ENCODE assay signal across 11 mouse cellular contexts in genomic region chr4:153358243-153358550, GRCm38 (mm10).
DNase-seq lines count a peak whose midpoint lies in the region; ATAC-seq lines count a peak whose summit lies in the region.
"Had no signal": no experiment of that assay in that cellular context is flagged by ENCODE, and none has a peak within 500 bp of the region (broad histone marks: within the 10 kb centered on the region; RNA-seq: fewer than 3 reads in every experiment).

No protein-coding gene starts in this region.

- no peak overlapping the region for H3K27ac ChIP-seq in forebrain, embryonic 13.5 days
- H3K27ac ChIP-seq in forebrain, embryonic 12.5 days, result no peak overlapping the region
- peak overlapping the region; percentile 60 for H3K27ac ChIP-seq in hindbrain, embryonic 14.5 days
- H3K27ac ChIP-seq in hindbrain, embryonic 11.5 days (ENCODE audit: low read depth, low read length), result no peak overlapping the region
- H3K27ac ChIP-seq in neural tube, embryonic 14.5 days (ENCODE audit: low read depth, low read length), result peak overlapping the region; percentile 40; the same call in 1 of the 2 replicates
- no peak overlapping the region for H3K27ac ChIP-seq in intestine, embryonic 16.5 days (ENCODE audit: low read length)
- H3K27ac ChIP-seq: lung, embryonic 15.5 days had no signal

- ATAC-seq in forebrain, embryonic 13.5 days, result peak; percentile 68
- ATAC-seq in forebrain, embryonic 12.5 days (ENCODE audit: low FRiP score), result no peak
- no peak; the same call in 1 of the 2 replicates for ATAC-seq in hindbrain, embryonic 14.5 days (ENCODE audit: low FRiP score)
- ATAC-seq in hindbrain, embryonic 11.5 days (ENCODE audit: low FRiP score), result no peak
- ATAC-seq in neural tube, embryonic 14.5 days (ENCODE audit: low read depth), result peak; percentile 75; the same call in 1 of the 2 replicates
- ATAC-seq in intestine, embryonic 16.5 days, result no peak

- no peaks in the 10 kb centered on the region for H3K9me3 ChIP-seq in forebrain, embryonic 13.5 days (replicated peaks)
- no peaks in the 10 kb centered on the region for H3K9me3 ChIP-seq in forebrain, embryonic 12.5 days
- H3K9me3 ChIP-seq in hindbrain, embryonic 14.5 days (ENCODE audit: control insufficient read depth, low read length), result no peaks in the 10 kb centered on the region
- H3K9me3 ChIP-seq in hindbrain, embryonic 11.5 days (ENCODE audit: control insufficient read depth, low read length), result no peaks in the 10 kb centered on the region
- no peaks in the 10 kb centered on the region for H3K9me3 ChIP-seq in neural tube, embryonic 14.5 days (ENCODE audit: control insufficient read depth, low read length)
- H3K9me3 ChIP-seq in intestine, embryonic 16.5 days (ENCODE audit: control insufficient read depth, low read length), result no peaks in the 10 kb centered on the region
- H3K9me3 ChIP-seq: lung, embryonic 15.5 days had no signal

- no peak overlapping the region for H3K9ac ChIP-seq in forebrain, embryonic 13.5 days
- no peak overlapping the region for H3K9ac ChIP-seq in forebrain, embryonic 12.5 days
- H3K9ac ChIP-seq in hindbrain, embryonic 14.5 days, result no peak overlapping the region
- H3K9ac ChIP-seq in hindbrain, embryonic 11.5 days (ENCODE audit: low read depth, low read length), result no peak overlapping the region
- H3K9ac ChIP-seq in neural tube, embryonic 14.5 days (replicated peaks; ENCODE audit: low read depth, low read length), result no peak overlapping the region
- H3K9ac ChIP-seq in intestine, embryonic 16.5 days (ENCODE audit: low read depth, low read length), result no peak overlapping the region
- H3K9ac ChIP-seq: lung, embryonic 15.5 days had no signal

- WGBS in forebrain, embryonic 13.5 days, result 45% methylated on average over 7 of the region's 7 CpGs
- 48% methylated on average over 7 of the region's 7 CpGs for WGBS in forebrain, embryonic 12.5 days
- WGBS in hindbrain, embryonic 14.5 days, result 44% methylated on average over 7 of the region's 7 CpGs
- WGBS in hindbrain, embryonic 11.5 days, result 56% methylated on average over 7 of the region's 7 CpGs
- 39% methylated on average over 7 of the region's 7 CpGs for WGBS in neural tube, embryonic 14.5 days
- WGBS in intestine, embryonic 16.5 days, result 54% methylated on average over 7 of the region's 7 CpGs

- no peak overlapping the region for H3K4me3 ChIP-seq in forebrain, embryonic 13.5 days
- H3K4me3 ChIP-seq in forebrain, embryonic 12.5 days (replicated peaks), result no peak overlapping the region
- H3K4me3 ChIP-seq in hindbrain, embryonic 14.5 days (replicated peaks; ENCODE audit: low read length), result no peak overlapping the region
- H3K4me3 ChIP-seq in hindbrain, embryonic 11.5 days (ENCODE audit: low read depth, low read length), result no peak overlapping the region
- H3K4me3 ChIP-seq in neural tube, embryonic 14.5 days (ENCODE audit: low read depth, low read length), result no peak overlapping the region
- H3K4me3 ChIP-seq in intestine, embryonic 16.5 days (ENCODE audit: low read length), result no peak overlapping the region
- H3K4me3 ChIP-seq: lung, embryonic 15.5 days had no signal

- H3K36me3 ChIP-seq in forebrain, embryonic 13.5 days (ENCODE audit: poor library complexity, severe bottlenecking), result no peaks in the 10 kb centered on the region
- no peaks in the 10 kb centered on the region for H3K36me3 ChIP-seq in forebrain, embryonic 12.5 days (replicated peaks)
- H3K36me3 ChIP-seq in hindbrain, embryonic 14.5 days (replicated peaks; ENCODE audit: control insufficient read depth, insufficient read depth), result no peaks in the 10 kb centered on the region
- H3K36me3 ChIP-seq in hindbrain, embryonic 11.5 days (ENCODE audit: control insufficient read depth, insufficient read depth, low read length), result no peaks in the 10 kb centered on the region
- H3K36me3 ChIP-seq in neural tube, embryonic 14.5 days (ENCODE audit: control insufficient read depth, insufficient read depth, low read length), result no peaks in the 10 kb centered on the region
- no peaks in the 10 kb centered on the region for H3K36me3 ChIP-seq in intestine, embryonic 16.5 days (ENCODE audit: control insufficient read depth, insufficient read depth, low read length)
- H3K36me3 ChIP-seq: lung, embryonic 15.5 days had no signal

- H3K27me3 ChIP-seq in forebrain, embryonic 13.5 days, result no peaks in the 10 kb centered on the region
- H3K27me3 ChIP-seq in forebrain, embryonic 12.5 days, result no peaks in the 10 kb centered on the region
- H3K27me3 ChIP-seq in hindbrain, embryonic 14.5 days (ENCODE audit: control insufficient read depth, insufficient read depth, low read length), result no peaks in the 10 kb centered on the region
- no peaks in the 10 kb centered on the region for H3K27me3 ChIP-seq in hindbrain, embryonic 11.5 days (ENCODE audit: control insufficient read depth, insufficient read depth, low read length)
- no peaks in the 10 kb centered on the region for H3K27me3 ChIP-seq in neural tube, embryonic 14.5 days (ENCODE audit: control insufficient read depth, insufficient read depth, low read length)
- no peaks in the 10 kb centered on the region for H3K27me3 ChIP-seq in intestine, embryonic 16.5 days (replicated peaks; ENCODE audit: control insufficient read depth, insufficient read depth, low read length)
- H3K27me3 ChIP-seq: lung, embryonic 15.5 days had no signal

- H3K4me1 ChIP-seq in forebrain, embryonic 13.5 days, result peaks cover 22% of the 10 kb centered on the region
- peaks cover 11% of the 10 kb centered on the region for H3K4me1 ChIP-seq in forebrain, embryonic 12.5 days
- H3K4me1 ChIP-seq in hindbrain, embryonic 14.5 days (replicated peaks; ENCODE audit: control insufficient read depth, insufficient read depth, low read length), result peaks cover 23% of the 10 kb centered on the region
- no peaks in the 10 kb centered on the region for H3K4me1 ChIP-seq in hindbrain, embryonic 11.5 days (replicated peaks; ENCODE audit: control insufficient read depth, insufficient read depth, low read length)
- H3K4me1 ChIP-seq in neural tube, embryonic 14.5 days (ENCODE audit: control insufficient read depth, insufficient read depth, low read length), result peaks cover 12% of the 10 kb centered on the region
- no peaks in the 10 kb centered on the region for H3K4me1 ChIP-seq in intestine, embryonic 16.5 days (ENCODE audit: control insufficient read depth, insufficient read depth, low read length)
- H3K4me1 ChIP-seq: lung, embryonic 15.5 days had no signal

- peak; percentile 61 for DNase-seq in hindbrain, embryonic 14.5 days (ENCODE audit: low spot score)
- DNase-seq in hindbrain, embryonic 11.5 days (ENCODE audit: low spot score), result no peak
- peak; percentile 68 to 76 for DNase-seq in right cerebral cortex, postnatal 10 days (ENCODE audit: low spot score in 2 of 2)
- DNase-seq in right cerebral cortex, postnatal 36 days (ENCODE audit: low spot score in 2 of 2), result no peak
- DNase-seq: cerebellum, adult 2 months had no signal

- no peak overlapping the region for H3K4me2 ChIP-seq in forebrain, embryonic 13.5 days
- no peak overlapping the region for H3K4me2 ChIP-seq in forebrain, embryonic 12.5 days
- no peak overlapping the region for H3K4me2 ChIP-seq in hindbrain, embryonic 14.5 days (replicated peaks)
- no peak overlapping the region for H3K4me2 ChIP-seq in hindbrain, embryonic 11.5 days (replicated peaks; ENCODE audit: low read depth, low read length)
- no peak overlapping the region for H3K4me2 ChIP-seq in neural tube, embryonic 14.5 days (ENCODE audit: low read depth, low read length)
- H3K4me2 ChIP-seq in intestine, embryonic 16.5 days (ENCODE audit: low read depth, low read length), result no peak overlapping the region
- H3K4me2 ChIP-seq: liver, embryonic 11.5 days; lung, embryonic 15.5 days had no signal

Comparison
In these comparisons a context has a peak if more than half of its experiments do, and no peak if none do; other contexts are left out.
1. ATAC-seq: peak in forebrain, embryonic 13.5 days (single experiment) and neural tube, embryonic 14.5 days (single experiment); none in forebrain, embryonic 12.5 days (single experiment), hindbrain, embryonic 14.5 days (single experiment), hindbrain, embryonic 11.5 days (single experiment) and intestine, embryonic 16.5 days (single experiment).
2. H3K27ac ChIP-seq: peak in hindbrain, embryonic 14.5 days (single experiment) and neural tube, embryonic 14.5 days (single experiment); none in forebrain, embryonic 13.5 days (single experiment), forebrain, embryonic 12.5 days (single experiment), hindbrain, embryonic 11.5 days (single experiment) and intestine, embryonic 16.5 days (single experiment).
3. DNase-seq: peak in hindbrain, embryonic 14.5 days (single experiment) and right cerebral cortex, postnatal 10 days (2 of 2); none in hindbrain, embryonic 11.5 days (single experiment) and right cerebral cortex, postnatal 36 days (0 of 2).